Mouse (Mus musculus): ENCODE measurements around the gene Gm12248.

Gm12248 gene

DNA sequence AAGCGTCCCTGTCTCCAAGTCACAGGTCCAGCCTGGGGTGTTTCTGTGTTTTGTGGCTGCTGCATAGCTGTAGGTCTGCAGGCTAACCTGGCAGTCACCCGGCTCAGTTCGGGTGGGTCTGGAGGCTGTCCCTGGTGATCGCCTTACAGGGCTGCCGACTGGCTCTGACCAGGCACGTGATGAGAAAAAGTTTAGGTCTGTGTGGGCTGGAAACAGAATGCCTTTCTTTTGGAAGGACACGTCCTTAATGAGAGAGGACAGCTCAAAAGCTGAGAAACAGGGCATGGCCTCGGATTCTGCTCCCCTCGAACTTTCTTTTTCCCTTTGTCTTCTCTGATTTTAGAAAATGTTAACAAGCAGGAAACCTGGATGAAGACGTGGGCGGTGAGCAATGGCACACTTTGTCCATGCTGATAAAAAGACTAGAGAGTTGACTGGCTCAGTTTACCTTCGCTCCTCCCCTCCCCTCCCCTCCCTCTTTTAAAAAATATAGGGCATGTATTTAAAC lies at the start of gene Gm12248:
TSS of gene Gm12248 (minus strand) at position 114 of the 508 bp plus-strand sequence.
- DNase-seq, result peak; percentile 48

DNA sequence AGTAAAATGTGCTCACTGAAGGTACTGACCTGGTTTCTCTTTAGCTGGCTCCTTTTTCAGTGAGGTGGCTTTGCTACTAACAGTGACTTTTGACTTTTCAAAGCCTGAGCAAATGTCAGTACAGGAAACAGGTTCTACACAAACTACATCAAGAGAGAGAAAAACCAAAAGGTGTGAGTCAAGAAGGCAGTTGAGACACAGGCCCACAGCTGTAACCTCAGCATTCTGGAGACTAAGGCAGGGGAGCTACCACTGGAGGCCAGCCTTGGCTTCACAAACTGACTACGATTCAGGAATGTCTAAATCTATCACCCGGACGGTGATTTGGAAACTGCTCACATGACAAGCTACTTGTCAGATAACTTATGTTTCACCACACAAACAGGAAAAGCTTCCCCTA lies 46.5 kb upstream of the Gm12248 start:
- no peak for DNase-seq

DNA sequence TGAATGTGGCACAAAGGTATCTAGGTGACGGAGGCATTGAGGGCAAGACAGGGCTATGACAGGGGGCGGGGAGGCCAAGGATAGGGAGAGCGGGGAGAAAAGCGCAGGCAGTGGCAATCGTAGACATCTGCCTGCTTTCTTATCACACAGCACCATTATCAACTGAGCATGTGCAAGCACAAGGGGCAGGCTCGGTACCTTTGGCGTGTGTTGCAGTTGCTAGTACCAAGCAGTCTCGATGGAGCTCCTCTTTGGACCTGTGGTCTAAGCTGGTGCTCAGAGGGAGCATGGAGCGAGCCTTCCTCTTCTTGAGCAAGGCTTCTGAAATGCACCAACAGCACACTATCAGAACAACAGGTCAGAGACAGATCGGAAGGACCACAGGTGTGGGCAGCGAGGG lies 45.9 kb upstream of the Gm12248 start:
- no peak for DNase-seq

DNA sequence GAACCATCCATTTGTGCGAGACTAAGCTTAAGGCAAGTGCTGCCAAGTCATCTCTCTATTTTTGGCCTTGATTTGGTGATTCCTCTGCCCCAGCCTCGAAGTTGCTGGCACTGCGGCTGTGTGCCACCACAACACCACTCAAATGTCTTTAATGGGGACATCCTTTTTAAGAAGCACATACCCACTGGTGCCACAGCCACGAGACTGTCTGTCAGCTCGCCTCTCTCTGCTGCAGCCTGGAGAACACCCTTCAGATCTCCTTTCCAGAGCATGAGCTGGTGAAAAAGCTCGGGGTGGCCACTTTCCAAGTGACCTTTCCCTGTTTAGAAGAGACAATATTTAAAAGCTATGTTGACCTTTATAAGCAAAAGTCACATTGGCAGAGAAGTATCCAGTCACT lies 43.7 kb upstream of the Gm12248 start:
- no peak for DNase-seq

GRCm38 (mm10) chr11:58135296-58135695 lies 42.4 kb upstream of the Gm12248 start:
- DNase-seq, result no peak

- DNase-seq, result no peak
Measured at GRCm38 (mm10) chr11:58134869-58135268, 41.9 kb upstream of the Gm12248 start.

DNA sequence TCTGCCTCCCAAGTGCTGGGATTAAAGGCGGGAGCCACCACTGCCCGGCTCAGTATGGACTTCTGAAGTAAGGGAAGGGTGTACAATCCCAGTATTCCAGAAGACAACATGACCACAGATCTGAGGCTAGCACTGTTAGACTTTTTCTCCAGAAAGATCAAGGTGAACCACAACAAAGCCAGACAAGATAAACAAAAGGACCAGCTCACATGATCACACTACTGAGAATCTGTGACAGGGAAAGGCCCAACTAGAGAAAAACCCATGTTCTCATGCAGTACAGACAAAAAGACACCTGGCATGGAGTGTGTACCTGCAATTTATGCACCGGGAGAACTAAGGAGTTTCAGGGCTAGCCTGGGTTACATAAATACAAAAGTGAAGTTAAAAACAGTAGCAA lies 39.1 kb upstream of the Gm12248 start:
- DNase-seq, result no peak

- DNase-seq, result no peak
Measured at GRCm38 (mm10) chr11:58129302-58129843, 36.4 kb upstream of the Gm12248 start.

GRCm38 (mm10) chr11:58127544-58127943 lies 34.6 kb upstream of the Gm12248 start:
- no peak for DNase-seq

DNA sequence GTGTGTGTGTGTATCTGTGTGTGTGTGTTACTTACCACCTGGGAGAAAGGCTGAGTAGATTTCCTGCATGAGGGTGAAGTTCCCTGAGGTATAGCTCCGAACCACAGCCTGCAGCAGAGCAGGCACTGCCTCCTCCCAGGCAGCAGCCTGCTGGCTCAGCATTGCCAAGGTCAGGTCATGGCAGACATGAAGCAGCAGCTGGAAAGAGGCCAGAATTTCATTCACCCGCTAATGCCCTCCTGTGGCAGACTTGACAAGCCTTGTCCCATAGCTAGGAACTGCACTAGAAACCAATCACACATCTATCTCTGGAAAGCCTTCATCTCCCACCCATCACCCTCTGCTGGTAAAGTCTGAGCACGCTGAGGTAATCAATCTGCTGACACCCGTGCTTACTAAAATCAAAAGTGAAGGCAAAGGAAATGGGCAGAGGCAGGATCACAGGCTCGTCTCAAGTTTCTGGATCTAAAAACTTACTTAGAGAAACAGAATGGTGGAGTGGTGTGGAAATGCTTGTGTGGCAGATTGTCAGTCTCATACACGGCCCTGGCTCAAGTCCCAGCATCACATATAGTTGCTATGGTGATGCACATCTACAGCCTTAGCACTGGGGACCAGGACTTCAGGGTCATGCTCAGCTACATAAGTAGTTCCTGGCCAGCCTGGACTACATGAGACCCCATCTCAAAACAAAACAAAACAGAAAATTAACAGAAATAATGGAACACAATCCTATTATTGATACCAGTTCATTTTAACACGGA lies 33.6 kb upstream of the Gm12248 start:
- DNase-seq, result peak; percentile 83

GRCm38 (mm10) chr11:58125021-58125420 lies 32.1 kb upstream of the Gm12248 start:
- no peak for DNase-seq

- DNase-seq, result no peak
Measured at GRCm38 (mm10) chr11:58123711-58124110, 30.8 kb upstream of the Gm12248 start.

DNA sequence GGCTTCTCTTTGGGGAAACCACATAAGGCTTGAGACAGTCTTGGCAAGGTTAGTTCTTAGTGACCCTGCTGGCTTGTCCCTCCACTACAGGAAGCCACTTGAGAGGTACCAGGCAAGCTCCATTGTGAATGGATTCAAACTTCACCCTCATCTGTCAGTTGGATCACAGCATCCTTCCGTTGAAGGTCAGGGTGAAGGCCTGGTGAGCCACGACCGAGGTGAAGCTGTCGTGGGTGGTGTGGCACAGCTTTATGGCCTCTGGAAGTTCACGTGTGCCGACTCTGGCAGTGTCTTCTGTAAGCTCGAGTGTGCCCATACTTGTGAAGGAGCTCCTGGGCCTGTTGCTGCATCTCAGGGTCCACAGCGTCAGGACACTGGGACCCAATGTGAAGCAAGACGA lies 28.4 kb upstream of the Gm12248 start:
- DNase-seq, result no peak

DNA sequence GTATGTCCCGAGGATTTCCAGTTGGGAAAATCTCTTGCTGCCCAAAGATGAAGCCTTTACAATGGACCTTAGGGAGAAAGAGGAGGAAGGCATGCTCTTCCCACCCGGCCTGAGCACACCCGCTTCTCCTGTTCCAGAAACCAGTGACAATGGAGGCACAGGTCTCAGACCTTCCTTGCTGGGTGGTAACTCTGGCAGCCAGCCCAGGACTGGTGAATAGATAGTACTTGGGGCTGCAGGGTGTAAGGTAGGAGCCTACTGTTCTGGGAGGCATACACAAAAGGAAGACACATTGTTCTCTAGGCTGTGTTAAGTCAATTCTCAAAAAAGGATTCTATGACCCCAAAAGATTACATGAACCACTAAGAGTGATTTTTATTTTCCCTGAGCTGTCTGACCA lies 27.7 kb upstream of the Gm12248 start:
- DNase-seq, result no peak

- no peak for DNase-seq
Measured at GRCm38 (mm10) chr11:58117044-58117652, 24.2 kb upstream of the Gm12248 start.

DNA sequence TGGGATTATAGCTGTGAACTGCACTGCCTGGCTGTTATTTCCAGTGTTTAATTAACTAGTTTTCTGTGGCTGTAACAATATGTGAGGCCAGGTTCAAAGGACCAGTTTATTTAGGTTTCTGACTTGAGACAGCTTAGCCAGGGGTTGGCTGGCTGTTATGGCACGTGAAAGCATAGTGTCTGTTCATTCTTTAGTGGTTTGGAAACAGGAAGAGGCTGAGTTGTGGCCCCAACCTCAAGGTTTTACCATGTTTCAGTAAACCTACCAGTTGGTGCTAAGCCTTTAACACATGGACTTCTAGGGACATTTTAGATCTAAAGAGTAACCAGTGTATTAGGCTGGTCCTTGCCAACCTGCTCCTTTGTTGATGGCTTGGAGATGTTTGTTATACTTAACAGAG lies 23.6 kb upstream of the Gm12248 start:
- no peak for DNase-seq

DNA sequence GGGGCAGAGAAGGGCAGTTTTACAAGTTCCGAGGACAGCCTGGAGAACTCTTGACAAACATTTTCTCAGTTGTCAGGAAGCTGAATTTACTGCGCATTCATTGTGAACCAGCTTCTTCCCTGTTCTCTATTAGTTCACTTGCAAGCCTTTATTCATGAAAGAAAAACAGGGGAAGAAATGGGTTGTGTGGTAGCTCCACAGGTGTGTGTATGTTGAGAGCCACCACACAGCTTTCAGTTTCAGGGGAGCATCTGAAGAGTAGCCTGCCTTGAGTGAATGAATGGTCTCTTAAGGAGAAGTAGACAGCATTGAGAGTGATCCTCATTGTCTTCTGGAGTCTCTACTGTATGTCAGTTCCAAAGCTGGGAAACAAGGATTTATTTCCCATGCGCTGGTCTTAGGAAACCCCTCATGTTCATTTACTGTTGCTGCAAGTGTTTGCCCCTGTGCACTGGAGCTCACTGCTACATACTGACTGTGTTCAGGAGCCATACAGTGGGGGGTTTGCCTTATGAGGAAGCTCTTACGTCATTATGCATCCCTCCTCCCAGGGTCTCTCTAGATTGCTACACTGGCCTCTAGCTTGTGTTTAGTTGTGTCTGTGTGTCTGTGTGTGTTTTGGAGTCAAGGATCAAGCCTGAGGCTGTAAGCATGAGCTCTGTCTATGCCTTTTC lies 14.9 kb upstream of the Gm12248 start:
- DNase-seq, result no peak

DNA sequence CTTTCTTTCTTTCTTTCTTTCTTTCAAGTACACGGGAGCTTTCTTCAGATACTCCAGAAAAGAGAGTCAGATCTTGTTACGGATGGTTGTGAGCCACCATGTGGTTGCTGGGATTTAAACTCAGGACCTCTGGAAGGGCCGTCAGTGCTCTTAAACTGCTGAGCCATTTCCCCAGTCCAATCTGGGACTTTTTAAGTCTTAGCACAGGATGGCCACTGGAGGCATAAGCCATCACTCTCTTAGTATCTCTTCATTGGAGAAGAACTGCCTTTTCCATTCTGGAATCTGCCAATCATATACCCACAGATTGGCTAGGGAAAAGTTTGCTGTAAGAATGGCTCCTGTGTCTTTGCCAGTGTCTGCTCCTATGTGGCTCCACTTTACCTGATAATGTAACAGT lies 14.1 kb upstream of the Gm12248 start:
- DNase-seq, result no peak

DNA sequence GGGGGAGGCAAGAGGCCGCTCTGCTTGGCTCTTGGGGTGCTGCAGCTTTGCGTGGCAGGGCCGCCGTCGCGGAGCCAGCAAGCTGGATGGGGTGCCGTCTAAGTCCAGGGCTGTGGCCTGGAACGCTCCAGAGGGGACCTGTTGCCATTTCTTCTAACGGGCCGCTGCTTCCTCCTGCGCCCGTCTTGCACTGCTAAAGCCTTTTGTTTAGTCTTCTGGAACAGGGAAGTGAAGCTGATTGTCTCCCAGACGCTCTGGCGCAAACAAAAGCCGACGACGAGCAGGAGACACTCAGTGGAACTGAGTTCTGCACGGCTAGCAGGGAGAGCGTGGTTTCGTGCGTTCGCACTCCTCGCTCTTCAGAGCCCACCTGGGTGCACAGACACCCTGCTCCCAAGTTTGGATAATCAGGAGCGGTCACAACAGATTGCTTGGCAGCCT lies 11.4 kb upstream of the Gm12248 start:
- DNase-seq, result no peak

DNA sequence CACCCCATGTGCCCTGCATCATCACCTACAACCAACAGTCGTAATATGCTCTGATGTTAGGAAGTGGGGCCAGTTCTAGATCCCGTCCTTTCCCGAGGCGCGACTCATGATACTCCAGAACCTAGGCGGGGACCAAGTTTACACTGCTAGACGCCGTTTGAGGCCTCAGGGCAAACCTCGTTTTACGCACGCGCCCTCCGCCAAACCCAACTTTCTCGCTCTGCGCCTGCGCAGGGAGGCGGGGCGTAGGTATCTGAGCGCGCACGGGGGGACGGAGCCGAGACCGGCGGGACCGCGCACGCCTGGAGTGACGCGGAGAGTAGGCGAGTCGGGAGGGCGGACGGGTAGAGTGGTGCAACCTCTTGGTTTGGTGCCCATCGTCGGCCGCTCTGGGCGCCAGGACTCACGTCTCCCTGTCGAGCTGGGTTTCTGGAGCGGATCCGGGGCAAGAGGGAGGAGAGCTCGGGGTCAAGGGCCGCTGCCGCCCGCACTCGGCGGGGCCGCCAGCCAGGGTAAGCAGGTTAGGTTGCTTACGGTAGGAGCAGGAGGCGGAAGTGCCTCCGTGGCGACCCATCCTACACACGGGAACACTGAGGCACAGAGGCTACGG lies 10.9 kb upstream of the Gm12248 start, which contains the start of gene Cnot8:
TSS of gene Cnot8 (plus strand) at position 457 of the 610 bp plus-strand sequence.
- DNase-seq, result peak; percentile 99

DNA sequence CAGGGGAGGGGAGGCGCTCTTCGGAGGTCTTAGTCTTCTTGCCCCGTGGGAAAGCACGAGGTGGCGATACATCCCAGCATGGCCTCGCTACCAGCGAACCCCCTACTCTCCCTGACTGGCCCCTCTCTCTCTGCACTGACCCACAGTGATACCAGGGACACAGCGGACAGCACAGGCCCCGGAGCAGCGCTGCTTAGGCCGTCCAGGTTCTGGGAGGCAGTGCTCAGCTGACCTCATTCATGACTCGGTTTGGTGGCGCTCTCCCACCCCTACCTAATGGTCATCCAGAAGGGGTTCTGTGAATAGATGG lies 10.4 kb upstream of the Gm12248 start:
- peak; percentile 47 for DNase-seq

DNA sequence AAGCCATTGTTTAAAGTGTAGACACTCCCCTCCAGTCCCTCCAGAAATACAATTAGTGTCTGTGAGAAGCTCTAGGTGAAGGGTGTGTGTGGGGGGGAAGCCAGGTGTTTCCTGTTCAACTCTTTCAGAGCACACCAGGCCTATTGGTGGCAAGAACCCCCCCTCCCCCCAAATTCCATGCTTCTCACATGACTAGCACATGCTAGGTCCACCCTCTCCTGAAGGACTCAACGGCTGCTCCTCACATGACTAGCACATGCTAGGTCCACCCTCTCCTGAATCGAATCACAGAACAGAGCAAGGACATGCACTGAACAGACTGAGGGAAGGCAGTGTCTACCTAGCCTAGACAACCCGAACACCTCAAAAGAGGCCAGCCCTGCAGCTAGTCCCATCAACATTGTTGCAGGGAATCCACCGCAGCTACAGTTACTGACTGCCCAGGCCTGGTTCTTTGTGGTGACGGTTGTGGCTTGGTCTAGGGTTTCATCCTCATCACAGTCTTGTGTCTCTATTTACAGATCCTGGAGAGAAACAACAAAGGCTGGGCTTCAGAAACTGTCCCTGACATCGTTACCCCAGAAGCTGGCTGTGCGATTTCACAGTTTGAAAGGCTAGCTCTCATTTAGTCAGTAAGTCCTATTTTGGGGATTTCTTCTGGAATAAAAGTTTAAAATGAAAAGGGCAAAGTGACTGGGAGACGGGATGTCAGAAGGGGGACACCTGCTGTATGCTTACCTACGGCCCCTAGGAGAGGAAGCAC lies 9.8 kb upstream of the Gm12248 start:
- DNase-seq, result no peak

All from kidney, postnatal 10 days (tissue).